Mouse (Mus musculus) MEL (cell line): ENCODE data around the gene Gss. TPM values are rescaled to one million over a fixed set of nuclear protein-coding genes. Genes with fewer than 3 reads are reported as not detected.

ENCODE experiments used
- DNase-seq: peaks from one replicate; pipeline ENCODE4 v3.0.0; 2011; ENCODE audit warnings: low read depth, low spot score
- H3K27ac ChIP-seq: 2 replicates; pipeline ENCODE4 v1.5.1; 2012; ENCODE audit warnings: low read depth, mild to moderate bottlenecking, control low read depth, low read length, moderate library complexity; ENCODE audit not compliant: control insufficient read depth
- H3K27me3 ChIP-seq, 2 experiments: fragments of 150-350 bp in 1 of 2; sonication (generic) in 1 of 2; 2 replicates each; pipeline ENCODE4 v1.6.1; 2012; ENCODE audit warnings: low read length in 2 of 2, mild to moderate bottlenecking in 2 of 2, improper control_type of control experiment in 1 of 2, moderate library complexity in 1 of 2; ENCODE audit not compliant: insufficient read depth in 2 of 2, control insufficient read depth in 1 of 2
- H3K36me3 ChIP-seq, 2 experiments: 2 replicates each; pipeline ENCODE4 v1.6.1; 2012 to 2014; ENCODE audit warnings: low read length in 2 of 2, improper control_type of control experiment in 1 of 2, inconsistent platforms in 1 of 2, mild to moderate bottlenecking in 1 of 2; ENCODE audit not compliant: insufficient read depth in 2 of 2, control insufficient read depth in 1 of 2
- H3K4me1 ChIP-seq, 2 experiments: fragments of 150-350 bp in 1 of 2; sonication (generic) in 1 of 2; 2 replicates each; pipeline ENCODE4 v1.6.1; 2012; ENCODE audit warnings: low read length in 2 of 2, improper control_type of control experiment in 1 of 2, mild to moderate bottlenecking in 1 of 2; ENCODE audit not compliant: insufficient read depth in 2 of 2, control insufficient read depth in 1 of 2
- H3K4me3 ChIP-seq, 2 experiments: fragments of 150-350 bp in 1 of 2; sonication (generic) in 1 of 2; 2 replicates each; pipeline ENCODE4 v1.5.1; 2012; ENCODE audit warnings: low read depth in 2 of 2, low read length in 2 of 2, mild to moderate bottlenecking in 2 of 2, moderate library complexity in 2 of 2, control low read depth in 1 of 2, improper control_type of control experiment in 1 of 2; ENCODE audit not compliant: control insufficient read depth in 1 of 2, insufficient read depth in 1 of 2
- H3K79me2 ChIP-seq: 2 replicates; pipeline ENCODE4 v1.6.1; 2012; ENCODE audit warnings: mild to moderate bottlenecking, low read length, moderate library complexity; ENCODE audit not compliant: control insufficient read depth, poor library complexity, insufficient read depth
- H3K9ac ChIP-seq: 2 replicates; pipeline ENCODE4 v1.6.1; 2012; ENCODE audit warnings: low read depth, mild to moderate bottlenecking, control low read depth, low read length, moderate library complexity; ENCODE audit not compliant: control insufficient read depth, poor library complexity, severe bottlenecking
- H3K9me3 ChIP-seq: fragments of 150-350 bp; sonication (generic); replicated peaks from 2 replicates; pipeline ENCODE4 v1.6.1; 2012; ENCODE audit warnings: mild to moderate bottlenecking, low read length, improper control_type of control experiment, moderate library complexity; ENCODE audit not compliant: insufficient read depth
- BHLHE40 ChIP-seq: IDR thresholded peaks from 2 replicates; pipeline ENCODE4 v1.6.1; 2012; ENCODE audit warnings: low read depth, mild to moderate bottlenecking, inconsistent platforms, low read length, improper control_type of control experiment, borderline replicate concordance
- CHD1 ChIP-seq: IDR thresholded peaks from 2 replicates; pipeline ENCODE4 v1.6.1; 2012; ENCODE audit warnings: low read depth, mild to moderate bottlenecking, inconsistent platforms, low read length, improper control_type of control experiment
- CHD2 ChIP-seq: IDR thresholded peaks from 2 replicates; pipeline ENCODE4 v1.6.1; 2011; ENCODE audit warnings: low read length, improper control_type of control experiment
- CTCF ChIP-seq, 3 experiments: IDR thresholded peaks in 2 of 3; conservative IDR thresholded peaks in 1 of 3; 2 replicates each; pipeline ENCODE4 v1.5.1; 2011 to 2012; ENCODE audit warnings: low read length in 3 of 3, low read depth in 2 of 3, mild to moderate bottlenecking in 2 of 3, improper control_type of control experiment in 1 of 3, inconsistent platforms in 1 of 3, mixed read lengths in 1 of 3, moderate library complexity in 1 of 3; ENCODE audit not compliant: control insufficient read depth in 1 of 3, insufficient read depth in 1 of 3, poor library complexity in 1 of 3, severe bottlenecking in 1 of 3
- E2F4 ChIP-seq: IDR thresholded peaks from 2 replicates; pipeline ENCODE4 v1.6.1; 2011; ENCODE audit warnings: low read depth, low read length, improper control_type of control experiment, borderline replicate concordance
- ELF1 ChIP-seq: IDR thresholded peaks from 2 replicates; pipeline ENCODE4 v1.6.1; 2014; ENCODE audit warnings: low read depth, mild to moderate bottlenecking, inconsistent platforms, low read length, improper control_type of control experiment, moderate library complexity
- EP300 ChIP-seq, 2 experiments: IDR thresholded peaks; 2 replicates each; pipeline ENCODE4 v1.6.1; 2011; ENCODE audit warnings: improper control_type of control experiment in 2 of 2, low read length in 2 of 2, low read depth in 1 of 2, mild to moderate bottlenecking in 1 of 2
- ETS1 ChIP-seq: IDR thresholded peaks from 2 replicates; pipeline ENCODE4 v1.6.1; 2012; ENCODE audit warnings: low read depth, mild to moderate bottlenecking, inconsistent platforms, low read length, improper control_type of control experiment, moderate library complexity
- GABPA ChIP-seq: IDR thresholded peaks from 2 replicates; pipeline ENCODE4 v1.6.1; 2012; ENCODE audit warnings: low read depth, mild to moderate bottlenecking, inconsistent platforms, low read length, improper control_type of control experiment, moderate library complexity
- GATA1 ChIP-seq: IDR thresholded peaks from 2 replicates; pipeline ENCODE4 v1.6.1; 2011; ENCODE audit warnings: low read depth, low read length, improper control_type of control experiment
- HCFC1 ChIP-seq: IDR thresholded peaks from 2 replicates; pipeline ENCODE4 v1.6.1; 2012; ENCODE audit warnings: low read depth, mild to moderate bottlenecking, inconsistent platforms, low read length, improper control_type of control experiment, moderate library complexity
- JUND ChIP-seq: IDR thresholded peaks from 2 replicates; pipeline ENCODE4 v1.6.1; 2011; ENCODE audit warnings: low read depth, mild to moderate bottlenecking, improper control_type of control experiment, low read length
- KAT2A ChIP-seq: conservative IDR thresholded peaks from 2 replicates; pipeline ENCODE4 v1.6.1; 2012; ENCODE audit warnings: low read depth, low read length, improper control_type of control experiment, inconsistent platforms
- MAFK ChIP-seq: IDR thresholded peaks from 2 replicates; pipeline ENCODE4 v1.6.1; 2011; ENCODE audit warnings: low read depth, mild to moderate bottlenecking, low read length, improper control_type of control experiment, borderline replicate concordance
- MAX ChIP-seq: IDR thresholded peaks from 2 replicates; pipeline ENCODE4 v1.6.1; 2011; ENCODE audit warnings: low read length, improper control_type of control experiment
- MAZ ChIP-seq: IDR thresholded peaks from 2 replicates; pipeline ENCODE4 v1.6.1; 2012; ENCODE audit warnings: low read depth, mild to moderate bottlenecking, inconsistent platforms, low read length, improper control_type of control experiment
- MEF2A ChIP-seq: IDR thresholded peaks from 2 replicates; pipeline ENCODE4 v1.6.1; 2014; ENCODE audit warnings: low read depth, mild to moderate bottlenecking, inconsistent platforms, low read length, improper control_type of control experiment; ENCODE audit not compliant: poor library complexity, insufficient replicate concordance, severe bottlenecking; ENCODE audit errors: extremely low read depth
- MXI1 ChIP-seq: IDR thresholded peaks from 2 replicates; pipeline ENCODE4 v1.6.1; 2011; ENCODE audit warnings: mild to moderate bottlenecking, low read depth, low read length, improper control_type of control experiment
- MYC ChIP-seq: IDR thresholded peaks from 2 replicates; pipeline ENCODE4 v1.6.1; 2011; ENCODE audit warnings: low read depth, mild to moderate bottlenecking, low read length, improper control_type of control experiment, moderate library complexity
- NELFE ChIP-seq: IDR thresholded peaks from 2 replicates; pipeline ENCODE4 v1.6.1; 2011; ENCODE audit warnings: low read depth, low read length, improper control_type of control experiment
- NRF1 ChIP-seq: IDR thresholded peaks from 2 replicates; pipeline ENCODE4 v1.6.1; 2014; ENCODE audit warnings: low read depth, mild to moderate bottlenecking, inconsistent platforms, low read length, improper control_type of control experiment, moderate library complexity; ENCODE audit not compliant: poor library complexity, insufficient read depth, severe bottlenecking
- POLR2A ChIP-seq, 2 experiments: IDR thresholded peaks; 2 replicates each; pipeline ENCODE4 v1.6.1; 2011 to 2012; ENCODE audit warnings: low read length in 2 of 2, mild to moderate bottlenecking in 2 of 2, control low read depth in 1 of 2, improper control_type of control experiment in 1 of 2, low read depth in 1 of 2, moderate library complexity in 1 of 2; ENCODE audit not compliant: control insufficient read depth in 1 of 2, insufficient read depth in 1 of 2, poor library complexity in 1 of 2
- POLR2AphosphoS2 ChIP-seq: IDR thresholded peaks from 2 replicates; pipeline ENCODE4 v1.6.1; 2011; ENCODE audit warnings: low read length, improper control_type of control experiment
- POLR2AphosphoS5 ChIP-seq: IDR thresholded peaks from 2 replicates; pipeline ENCODE4 v1.6.1; 2012; ENCODE audit warnings: low read depth, borderline replicate concordance, mild to moderate bottlenecking, inconsistent platforms, low read length, moderate library complexity, mixed read lengths
- RAD21 ChIP-seq: IDR thresholded peaks from 2 replicates; pipeline ENCODE4 v1.6.1; 2011; ENCODE audit warnings: mild to moderate bottlenecking, low read depth, low read length, improper control_type of control experiment
- RCOR1 ChIP-seq: IDR thresholded peaks from 2 replicates; pipeline ENCODE4 v1.6.1; 2012; ENCODE audit warnings: low read depth, mild to moderate bottlenecking, inconsistent platforms, low read length, improper control_type of control experiment
- SIN3A ChIP-seq: IDR thresholded peaks from 2 replicates; pipeline ENCODE4 v1.6.1; 2012; ENCODE audit warnings: low read length, improper control_type of control experiment, inconsistent platforms
- SMC3 ChIP-seq: IDR thresholded peaks from 2 replicates; pipeline ENCODE4 v1.6.1; 2011; ENCODE audit warnings: low read depth, low read length, improper control_type of control experiment
- TAL1 ChIP-seq: IDR thresholded peaks from 2 replicates; pipeline ENCODE4 v1.6.1; 2012; ENCODE audit warnings: mild to moderate bottlenecking, inconsistent platforms, low read length, moderate library complexity, mixed read lengths
- TBP ChIP-seq: IDR thresholded peaks from 2 replicates; pipeline ENCODE4 v1.8.0; 2011; ENCODE audit warnings: low read depth, low read length, improper control_type of control experiment
- TCF12 ChIP-seq: IDR thresholded peaks from 2 replicates; pipeline ENCODE4 v1.6.1; 2014; ENCODE audit warnings: low read depth, mild to moderate bottlenecking, inconsistent platforms, low read length, improper control_type of control experiment, moderate library complexity
- UBTF ChIP-seq: IDR thresholded peaks from 2 replicates; pipeline ENCODE4 v1.6.1; 2012; ENCODE audit warnings: low read depth, mild to moderate bottlenecking, inconsistent platforms, low read length, improper control_type of control experiment, moderate library complexity, borderline replicate concordance; ENCODE audit not compliant: insufficient read depth
- USF1 ChIP-seq: IDR thresholded peaks from 2 replicates; pipeline ENCODE4 v1.6.1; 2014; ENCODE audit warnings: low read depth, mild to moderate bottlenecking, inconsistent platforms, low read length, improper control_type of control experiment, moderate library complexity
- USF2 ChIP-seq, 2 experiments: IDR thresholded peaks; 2 replicates each; pipeline ENCODE4 v1.6.1; 2011 to 2012; ENCODE audit warnings: improper control_type of control experiment in 2 of 2, low read length in 2 of 2, borderline replicate concordance in 1 of 2, inconsistent platforms in 1 of 2, low read depth in 1 of 2, mild to moderate bottlenecking in 1 of 2; ENCODE audit not compliant: insufficient read depth in 1 of 2
- ZC3H11A ChIP-seq: IDR thresholded peaks from 2 replicates; pipeline ENCODE4 v1.6.1; 2012; ENCODE audit warnings: low read depth, mild to moderate bottlenecking, inconsistent platforms, low read length, improper control_type of control experiment
- ZKSCAN1 ChIP-seq: IDR thresholded peaks from 2 replicates; pipeline ENCODE4 v1.6.1; 2012; ENCODE audit warnings: low read depth, mild to moderate bottlenecking, inconsistent platforms, low read length, improper control_type of control experiment, moderate library complexity
- ZMIZ1 ChIP-seq: IDR thresholded peaks from 2 replicates; pipeline ENCODE4 v1.6.1; 2012; ENCODE audit warnings: low read depth, mild to moderate bottlenecking, inconsistent platforms, low read length, improper control_type of control experiment, moderate library complexity
- ZNF384 ChIP-seq: IDR thresholded peaks from 2 replicates; pipeline ENCODE4 v1.6.1; 2012; ENCODE audit warnings: low read depth, mild to moderate bottlenecking, inconsistent platforms, low read length, improper control_type of control experiment
- polyA plus RNA-seq, 2 experiments: library from polyadenylated mRNA; stranded (reverse) in 1 of 2; unstranded in 1 of 2; fragments of >175 nt in 1 of 2; fragments of >200 nt in 1 of 2; gene quantifications; 2 replicates each; pipeline versions ENCODE4 v1.2.1 to v1.2.4; 2012; ENCODE audit warnings: low replicate concordance in 2 of 2, low read depth in 1 of 2; ENCODE audit not compliant: insufficient read length in 2 of 2, insufficient read depth in 1 of 2, missing spikeins in 1 of 2
- total RNA-seq: library from RNA; depleted of rRNA; stranded (reverse); fragments of 300-350 nt; gene quantifications from 2 replicates; pipeline ENCODE4 v1.2.3, GENCODE M21; 2012

Gss gene
- total and polyA plus RNA-seq, 3 experiments: 21.9 to 24.0 TPM; not detected in 1

- DNase-seq: peak; percentile 62
- Histone ChIP-seq H3K9ac (0 out of 2 replicates have a peak overlapping the region, but pooled peaks have one; percentile 26), H3K79me2 (peaks cover 2% of the 10 kb centered on the region; the same call in 1 of the 2 replicates), H3K36me3 (peaks cover 0 to 2% of the 10 kb centered on the region in 2 experiments; a peak in 1 of 4 replicates), H3K9me3 (no peaks in the 10 kb centered on the region), H3K27me3 (no peaks in the 10 kb centered on the region; a peak in 1 of 4 replicates), H3K4me1 (peaks cover 2 to 3% of the 10 kb centered on the region in 2 experiments; a peak in 3 of 4 replicates), H3K4me3 (0 out of 4 replicates have a peak overlapping the region, but pooled peaks of 1 of the 2 experiments have one; percentile 6), H3K27ac (no peak overlapping the region)
- TF ChIP-seq ZMIZ1 (no peak), RCOR1 (no peak), MAX (no peak), E2F4 (no peak), TCF12 (no peak), CHD1 (no peak), GABPA (no peak), MAZ (peak; percentile 43; the same call in 1 of the 2 replicates), GATA1 (no peak), MEF2A (no peak), CHD2 (no peak), JUND (no peak), ZC3H11A (peak; percentile 37), SIN3A (no peak), USF1 (no peak), KAT2A (no peak), USF2 (IDR thresholded peaks at IDR 0.05; ENCODE audit: borderline replicate concordance in 1 of 2, insufficient read depth in 1 of 2, low read depth in 1 of 2, low read length in 2 of 2) (no peak), ZKSCAN1 (no peak), SMC3 (peak; percentile 56), ELF1 (peak; percentile 8; the same call in 1 of the 2 replicates), POLR2A (IDR thresholded peaks at IDR 0.05; ENCODE audit: control insufficient read depth in 1 of 2, insufficient read depth in 1 of 2, low read depth in 1 of 2, low read length in 2 of 2, poor library complexity in 1 of 2) (no peak), POLR2AphosphoS2 (no peak), BHLHE40 (no peak), HCFC1 (no peak), MYC (no peak), NELFE (no peak), CTCF (IDR thresholded peaks at IDR 0.05 in 2 of 3, conservative IDR thresholded peaks at IDR 0.05 in 1 of 3; ENCODE audit: control insufficient read depth in 1 of 3, insufficient read depth in 1 of 3, low read depth in 2 of 3, low read length in 3 of 3, poor library complexity in 1 of 3, severe bottlenecking in 1 of 3) (peak; percentile 21 to 77 (median 58); a peak in 5 of 6 replicates), UBTF (no peak), POLR2AphosphoS5 (no peak), EP300 (IDR thresholded peaks at IDR 0.05; ENCODE audit: low read depth in 1 of 2, low read length in 2 of 2) (no peak), RAD21 (peak; percentile 9), TBP (no peak), NRF1 (no peak), ETS1 (no peak), ZNF384 (no peak), MXI1 (no peak), TAL1 (no peak), MAFK (no peak)
These were observed 77.9 kb downstream of the Gss start for GRCm38 (mm10) chr2:155514666-155515065.
